Mouse (Mus musculus) liver, embryonic 12.5 days (tissue): ENCODE data around the gene Ywhag. TPM values are rescaled to one million over a fixed set of nuclear protein-coding genes. Genes with fewer than 3 reads are reported as not detected.
A peak's percentile ranks its signal among the peaks of the same experiment; 100 is the strongest.

ENCODE experiments used
- ATAC-seq: fragments of 200-750 bp; cut with Nextera tagmentation; 2 replicates; pipeline ENCODE4 v1.8.0; 2017; ENCODE audit warnings: moderate number of reproducible peaks, mild to moderate bottlenecking, moderate library complexity
- H3K27ac ChIP-seq: fragments of 300-500 bp; sonication (generic); 2 replicates; pipeline ENCODE4 v1.5.1; 2016; ENCODE audit warnings: mild to moderate bottlenecking
- H3K27me3 ChIP-seq: fragments of 300-500 bp; sonication (generic); replicated peaks from 2 replicates; pipeline ENCODE4 v1.6.1; 2016; ENCODE audit warnings: mild to moderate bottlenecking, moderate library complexity
- H3K36me3 ChIP-seq: fragments of 300-500 bp; sonication (generic); 2 replicates; pipeline ENCODE4 v1.6.1; 2016; ENCODE audit warnings: mild to moderate bottlenecking, moderate library complexity
- H3K4me1 ChIP-seq: fragments of 300-500 bp; sonication (generic); 2 replicates; pipeline ENCODE4 v1.6.1; 2016
- H3K4me2 ChIP-seq: fragments of 300-500 bp; sonication (generic); 2 replicates; pipeline ENCODE4 v1.6.1; 2016; ENCODE audit warnings: mild to moderate bottlenecking, moderate library complexity
- H3K4me3 ChIP-seq: fragments of 300-500 bp; sonication (generic); 2 replicates; pipeline ENCODE4 v1.5.1; 2016; ENCODE audit warnings: mild to moderate bottlenecking, moderate library complexity
- H3K9ac ChIP-seq: fragments of 300-500 bp; sonication (generic); 2 replicates; pipeline ENCODE4 v1.6.1; 2016; ENCODE audit warnings: mild to moderate bottlenecking, moderate library complexity
- H3K9me3 ChIP-seq: fragments of 300-500 bp; sonication (generic); replicated peaks from 2 replicates; pipeline ENCODE4 v1.6.1; 2016; ENCODE audit warnings: mild to moderate bottlenecking, moderate library complexity
- WGBS: fragments of 180-500 bp; shearing (Covaris S2); methylation state at CpG from one replicate; pipeline ENCODE4 v1.1.7; 2016; ENCODE audit not compliant: insufficient replicate concordance; 5-methylcytosine and 5-hydroxymethylcytosine counted together
- polyA plus RNA-seq: library from polyadenylated mRNA; unstranded; fragments of >200 nt; fragmentation: Nextera tagmentation; extraction: Ambion mirVana; gene quantifications from 2 replicates; pipeline ENCODE4 v1.2.1, GENCODE M21; 2016

Ywhag gene
- polyA plus RNA-seq, 1 experiment from 2014 or later = 128 TPM

DNA sequence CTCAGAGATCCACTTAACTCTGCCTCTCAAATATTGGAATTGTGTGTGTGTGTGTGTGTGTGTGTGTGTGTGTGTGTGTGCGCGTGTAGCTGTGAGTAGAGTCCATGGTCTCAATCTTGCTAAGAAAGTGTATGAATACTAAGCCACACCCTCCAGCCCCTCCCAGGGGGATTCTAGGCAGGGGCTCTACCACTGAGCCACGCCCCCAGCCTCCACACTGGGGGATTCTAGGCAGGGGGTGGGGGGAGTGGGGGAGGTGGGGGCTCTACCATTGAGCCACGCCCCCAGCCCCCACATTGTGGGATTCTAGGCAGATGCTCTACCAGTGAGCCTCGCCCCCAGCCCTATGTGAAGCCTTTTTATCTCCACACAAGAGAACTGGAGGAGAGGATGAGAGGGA, 12.2 kb upstream of the Ywhag start:
- no peak overlapping the region for H3K9ac ChIP-seq
- H3K9me3 ChIP-seq = no peaks in the 10 kb centered on the region
- no peak overlapping the region for H3K4me3 ChIP-seq
- 68% methylated on average over 5 of the region's 5 CpGs for WGBS
- no peak overlapping the region for H3K4me2 ChIP-seq
- H3K27ac ChIP-seq = no peak overlapping the region
- H3K4me1 ChIP-seq = peaks cover 30% of the 10 kb centered on the region
- no peak for ATAC-seq
- H3K36me3 ChIP-seq = no peaks in the 10 kb centered on the region
- H3K27me3 ChIP-seq = peaks cover 5% of the 10 kb centered on the region; the same call in 1 of the 2 replicates

DNA sequence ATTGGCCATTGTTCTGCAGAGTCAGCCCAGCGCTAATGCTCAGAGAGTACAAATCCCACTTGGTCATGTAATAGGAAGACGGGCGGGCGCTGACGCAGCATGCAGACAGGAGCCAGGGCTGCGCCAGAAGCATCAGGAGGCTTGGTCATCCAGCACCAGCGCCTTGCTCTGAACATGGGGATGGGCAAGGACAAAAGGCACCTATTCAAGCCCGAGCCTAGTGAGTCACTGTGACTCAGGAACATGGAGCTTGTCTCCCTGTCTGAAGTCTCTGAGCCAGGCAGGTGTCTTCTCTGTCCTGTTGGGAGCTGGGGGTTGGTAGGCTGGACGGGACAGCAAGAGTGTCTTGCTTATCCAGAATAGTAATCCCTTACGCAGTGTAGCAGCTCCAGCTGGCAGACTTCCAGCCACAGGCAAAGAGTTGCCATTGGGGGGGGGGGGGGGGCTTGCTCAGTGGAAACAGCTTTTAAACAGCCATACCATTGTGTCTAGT, 11.5 kb upstream of the Ywhag start:
- Histone ChIP-seq H3K36me3 (no peaks in the 10 kb centered on the region), H3K4me2 (no peak overlapping the region), H3K4me3 (no peak overlapping the region), H3K9me3 (no peaks in the 10 kb centered on the region), H3K4me1 (peaks cover 24% of the 10 kb centered on the region), H3K9ac (no peak overlapping the region), H3K27me3 (peaks cover 5% of the 10 kb centered on the region; the same call in 1 of the 2 replicates), H3K27ac (no peak overlapping the region)
- no peak for ATAC-seq
- WGBS = 60% methylated on average over 10 of the region's 10 CpGs

DNA sequence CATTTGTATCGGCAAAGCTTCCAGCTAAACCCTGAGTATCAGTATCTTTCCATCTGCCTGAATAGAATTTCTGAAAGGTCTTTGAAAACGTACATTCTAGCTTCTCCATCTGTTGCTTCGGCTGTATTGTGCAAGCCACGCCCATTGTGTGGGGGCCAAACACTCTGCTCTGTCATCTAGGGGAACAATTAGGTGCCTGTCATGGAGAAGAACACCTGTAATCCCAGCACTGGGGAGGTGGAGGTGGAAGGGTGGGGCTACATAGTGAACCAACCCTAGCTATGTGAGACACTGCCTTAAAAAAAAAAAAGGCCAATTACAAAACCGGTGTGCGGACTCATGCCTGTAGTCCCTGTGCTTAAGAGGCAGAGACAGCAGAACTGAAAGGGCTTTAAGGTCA, 8.3 kb upstream of the Ywhag start:
- H3K9me3 ChIP-seq = no peaks in the 10 kb centered on the region

DNA sequence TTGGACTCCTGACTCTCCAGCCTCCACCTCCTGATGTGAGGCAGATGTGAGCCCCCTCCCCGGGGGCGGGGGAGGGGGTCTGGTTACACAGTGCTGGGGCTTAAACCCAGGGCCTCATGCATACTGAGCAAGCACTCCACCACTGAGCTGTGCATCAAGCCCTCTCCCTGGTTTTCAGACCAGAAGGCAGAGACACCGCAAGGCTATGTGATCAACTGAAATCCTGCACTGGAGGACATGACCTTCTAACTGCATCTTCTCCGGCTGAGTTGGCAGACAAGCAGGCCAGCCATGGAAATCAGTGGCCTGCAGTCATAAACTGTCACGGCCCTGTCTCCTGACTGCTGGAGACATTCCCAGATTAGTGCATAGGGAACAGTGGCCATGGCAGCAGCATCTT, 6.2 kb upstream of the Ywhag start:
- peak; percentile 56; the same call in 1 of the 2 replicates for ATAC-seq
- H3K4me3 ChIP-seq = no peak overlapping the region

More for the DNA sequence above, 8.3 kb upstream of the Ywhag start:
- H3K27me3 ChIP-seq = peaks cover 5% of the 10 kb centered on the region; the same call in 1 of the 2 replicates
- 55% methylated on average over 6 of the region's 6 CpGs for WGBS
- H3K4me1 ChIP-seq = peaks cover 19% of the 10 kb centered on the region; the same call in 1 of the 2 replicates
- no peak overlapping the region for H3K27ac ChIP-seq
- no peak overlapping the region for H3K9ac ChIP-seq
- no peaks in the 10 kb centered on the region for H3K36me3 ChIP-seq
- H3K4me3 ChIP-seq = no peak overlapping the region
- no peak overlapping the region for H3K4me2 ChIP-seq
- ATAC-seq = no peak

DNA sequence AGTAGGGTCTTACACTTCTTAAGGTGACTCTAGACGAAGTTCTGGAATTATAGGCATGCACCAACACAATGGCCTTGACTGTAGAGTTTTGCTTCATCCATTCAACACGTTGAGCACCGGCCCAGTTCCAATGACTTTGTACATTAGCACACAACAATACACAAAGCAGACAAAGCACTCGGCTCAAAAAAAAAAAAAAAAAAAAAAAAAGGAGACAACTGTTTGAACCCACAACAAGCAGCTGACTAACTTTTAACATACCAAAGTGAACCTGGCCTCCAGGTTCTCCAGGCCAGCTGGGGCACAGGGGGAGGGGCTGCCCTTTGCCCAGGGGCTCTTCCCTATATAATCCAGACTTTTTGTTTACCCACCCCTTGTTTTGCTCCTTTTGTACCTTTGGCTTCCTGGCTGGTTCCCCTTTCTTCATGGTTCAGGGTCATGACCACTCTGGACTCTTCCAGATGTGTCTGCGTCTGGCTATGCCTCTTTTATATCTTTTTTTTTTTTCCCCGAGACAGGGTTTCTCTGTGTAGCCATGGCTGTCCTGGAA, 1.3 kb upstream of the Ywhag start:
- Histone ChIP-seq H3K27ac (peak overlapping the region; percentile 99), H3K27me3 (no peaks in the 10 kb centered on the region), H3K4me2 (peak overlapping the region; percentile 85), H3K36me3 (peaks cover 18% of the 10 kb centered on the region), H3K9ac (peak overlapping the region; percentile 95; the same call in 1 of the 2 replicates), H3K4me1 (peaks cover 33% of the 10 kb centered on the region), H3K9me3 (no peaks in the 10 kb centered on the region), H3K4me3 (peak overlapping the region; percentile 97)
- 61% methylated on average over 6 of the region's 6 CpGs for WGBS
- no peak for ATAC-seq

More for the DNA sequence above, 6.2 kb upstream of the Ywhag start:
- Histone ChIP-seq H3K4me2 (no peak overlapping the region), H3K27ac (peak overlapping the region; percentile 36; the same call in 1 of the 2 replicates), H3K4me1 (peaks cover 11% of the 10 kb centered on the region), H3K9me3 (no peaks in the 10 kb centered on the region), H3K9ac (no peak overlapping the region), H3K36me3 (no peaks in the 10 kb centered on the region), H3K27me3 (peaks cover under 1% of the 10 kb centered on the region; the same call in 1 of the 2 replicates)
- 60% methylated on average over 5 of the region's 5 CpGs for WGBS

DNA sequence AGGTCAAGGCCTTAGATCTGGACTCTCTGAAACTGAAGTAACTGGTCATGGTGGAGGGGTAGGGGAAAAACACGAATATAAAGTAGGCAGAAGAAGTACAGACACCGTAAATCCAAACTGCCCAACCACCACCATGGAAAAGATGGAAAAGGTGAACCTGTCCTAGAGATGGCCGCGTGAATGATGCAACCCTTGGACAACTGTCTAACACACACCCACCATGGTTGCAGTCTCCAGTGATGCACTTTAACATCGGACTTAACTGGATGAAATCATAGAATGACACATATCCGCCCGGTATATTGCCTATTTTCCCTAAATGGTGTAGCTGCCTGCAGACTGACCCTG, 734 bp upstream of the Ywhag start:
- Histone ChIP-seq H3K4me2 (peak overlapping the region; percentile 85), H3K27me3 (no peaks in the 10 kb centered on the region), H3K27ac (peak overlapping the region; percentile 99), H3K9me3 (no peaks in the 10 kb centered on the region), H3K36me3 (peaks cover 24% of the 10 kb centered on the region), H3K4me1 (peaks cover 38% of the 10 kb centered on the region), H3K4me3 (peak overlapping the region; percentile 97), H3K9ac (peak overlapping the region; percentile 95)
- WGBS = 49% methylated on average over 7 of the region's 7 CpGs
- ATAC-seq = peak; percentile 31

DNA sequence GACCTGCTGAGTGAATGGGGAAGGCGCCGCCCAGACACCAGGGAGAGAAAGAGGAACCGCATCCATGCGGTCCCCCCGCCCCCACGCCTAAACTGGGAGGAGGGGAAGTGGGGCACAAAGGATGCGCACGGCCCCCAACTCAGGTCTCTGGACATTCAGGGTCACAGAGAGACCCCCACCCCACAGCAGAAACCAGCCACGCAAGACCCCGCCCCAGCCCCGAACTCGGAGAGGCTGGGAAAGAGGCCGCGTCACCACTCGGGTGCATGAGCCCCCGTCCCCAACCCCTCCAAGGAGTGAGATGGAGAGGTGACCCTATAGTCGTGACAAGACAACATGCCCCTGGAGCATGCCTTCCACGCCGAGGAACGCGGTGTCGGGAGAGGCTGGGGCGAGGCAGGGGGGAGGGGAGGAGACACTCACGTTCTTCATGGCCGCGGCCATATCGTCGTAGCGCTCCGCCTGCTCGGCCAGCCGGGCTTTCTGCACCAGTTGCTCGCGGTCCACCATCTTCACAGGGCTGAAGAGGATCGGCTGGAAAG, 445 bp downstream of the Ywhag start:
- Histone ChIP-seq H3K9me3 (no peaks in the 10 kb centered on the region), H3K9ac (peak overlapping the region; percentile 95), H3K36me3 (peaks cover 35% of the 10 kb centered on the region), H3K27me3 (no peaks in the 10 kb centered on the region), H3K27ac (peak overlapping the region; percentile 99), H3K4me1 (peaks cover 45% of the 10 kb centered on the region), H3K4me3 (peak overlapping the region; percentile 97), H3K4me2 (peak overlapping the region; percentile 85)
- WGBS = under 1% methylated on average over 35 of the region's 35 CpGs
- peak; percentile 65 for ATAC-seq

DNA sequence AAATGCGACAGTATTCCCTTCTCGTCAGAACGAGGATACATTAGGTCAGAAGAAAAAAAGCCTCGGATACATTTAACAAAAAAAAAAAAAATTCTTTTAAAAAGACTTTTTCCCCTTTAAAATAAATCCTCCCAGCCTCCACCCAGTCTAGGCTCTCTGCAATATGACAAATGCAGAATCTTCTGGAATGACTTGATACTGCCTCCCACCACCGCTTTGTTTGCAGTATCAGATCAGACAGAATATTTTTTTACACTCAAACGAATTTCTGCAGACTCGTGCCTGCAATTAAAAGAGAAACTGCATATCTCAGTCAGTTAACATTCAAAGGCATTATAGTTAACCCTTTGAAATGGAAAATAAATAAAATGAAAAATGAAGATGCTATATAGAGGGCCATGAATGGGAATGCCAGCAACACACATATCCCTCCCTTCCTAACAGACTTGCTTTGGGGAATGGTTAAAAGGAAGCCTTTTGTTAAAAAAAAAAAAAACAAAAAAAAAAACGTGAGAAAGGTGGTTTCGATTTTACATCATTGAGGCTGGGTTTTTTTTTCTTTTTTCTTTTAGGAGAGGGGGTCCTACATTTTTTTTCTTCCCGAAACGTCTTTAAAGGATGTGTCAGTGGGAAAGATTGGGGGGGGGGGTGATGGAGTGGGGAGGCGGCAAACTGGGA, 1.1 kb downstream of the Ywhag start:
- WGBS = 9% methylated on average over 11 of the region's 12 CpGs
- ATAC-seq = no peak
- no peaks in the 10 kb centered on the region for H3K27me3 ChIP-seq

DNA sequence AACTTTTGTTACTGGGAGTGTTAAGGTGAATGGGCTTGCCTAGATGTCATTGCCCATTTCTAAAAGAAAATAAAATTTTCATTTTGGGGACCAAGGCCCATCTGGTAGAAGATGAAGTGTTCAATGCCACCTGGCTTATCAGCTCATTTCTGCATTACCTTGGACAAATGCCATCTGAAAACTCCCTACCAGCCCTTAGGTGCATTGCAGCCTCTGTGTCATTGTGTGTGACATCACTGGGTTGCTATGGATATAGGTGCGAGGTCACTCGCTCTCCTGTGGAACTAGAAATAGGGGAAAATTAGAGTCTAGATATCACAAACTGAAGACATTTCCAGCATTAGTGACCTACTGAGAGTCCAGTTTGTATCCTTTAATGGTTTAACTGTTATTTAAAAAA, 2.1 kb downstream of the Ywhag start:
- Histone ChIP-seq H3K4me3 (no peak overlapping the region), H3K4me1 (peaks cover 45% of the 10 kb centered on the region), H3K27me3 (no peaks in the 10 kb centered on the region), H3K27ac (no peak overlapping the region), H3K9me3 (no peaks in the 10 kb centered on the region), H3K36me3 (peaks cover 50% of the 10 kb centered on the region), H3K9ac (peak overlapping the region; percentile 95; the same call in 1 of the 2 replicates), H3K4me2 (peak overlapping the region; percentile 85)
- no peak for ATAC-seq
- 88% methylated on average over 2 of the region's 2 CpGs for WGBS

More for the DNA sequence above, 1.1 kb downstream of the Ywhag start:
- Histone ChIP-seq H3K36me3 (peaks cover 40% of the 10 kb centered on the region), H3K9me3 (no peaks in the 10 kb centered on the region), H3K4me3 (peak overlapping the region; percentile 97), H3K4me1 (peaks cover 45% of the 10 kb centered on the region), H3K4me2 (peak overlapping the region; percentile 85), H3K9ac (peak overlapping the region; percentile 95), H3K27ac (peak overlapping the region; percentile 99)

DNA sequence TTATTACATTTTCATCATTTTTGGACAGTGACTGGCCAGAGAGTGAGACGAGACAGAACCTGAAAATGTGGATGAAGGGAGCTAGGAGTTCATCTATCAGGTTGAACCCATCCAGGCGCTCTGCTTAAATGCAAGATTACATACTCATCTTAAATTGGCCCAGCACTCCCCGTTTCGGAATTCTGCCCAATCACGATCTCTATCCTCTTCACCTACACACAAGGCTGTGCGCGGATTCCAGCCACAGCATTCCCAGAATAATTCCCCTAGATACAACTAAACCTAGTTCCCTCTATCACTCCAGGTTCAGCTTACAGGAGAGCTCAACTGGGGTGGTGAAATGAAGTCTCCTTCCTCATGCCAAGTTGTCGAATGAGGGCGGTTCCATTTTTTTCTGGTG, 2.9 kb downstream of the Ywhag start:
- no peak overlapping the region for H3K4me3 ChIP-seq
- 0 out of 2 replicates have a peak overlapping the region, but pooled peaks have one; percentile 95 for H3K9ac ChIP-seq
- no peaks in the 10 kb centered on the region for H3K9me3 ChIP-seq
- peaks cover 58% of the 10 kb centered on the region for H3K36me3 ChIP-seq
- peaks cover 45% of the 10 kb centered on the region for H3K4me1 ChIP-seq
- no peak for ATAC-seq
- whole genome bisulfite sequencing = 83% methylated on average over 9 of the region's 9 CpGs
- H3K27ac ChIP-seq = no peak overlapping the region
- 0 out of 2 replicates have a peak overlapping the region, but pooled peaks have one; percentile 85 for H3K4me2 ChIP-seq
- H3K27me3 ChIP-seq = no peaks in the 10 kb centered on the region

DNA sequence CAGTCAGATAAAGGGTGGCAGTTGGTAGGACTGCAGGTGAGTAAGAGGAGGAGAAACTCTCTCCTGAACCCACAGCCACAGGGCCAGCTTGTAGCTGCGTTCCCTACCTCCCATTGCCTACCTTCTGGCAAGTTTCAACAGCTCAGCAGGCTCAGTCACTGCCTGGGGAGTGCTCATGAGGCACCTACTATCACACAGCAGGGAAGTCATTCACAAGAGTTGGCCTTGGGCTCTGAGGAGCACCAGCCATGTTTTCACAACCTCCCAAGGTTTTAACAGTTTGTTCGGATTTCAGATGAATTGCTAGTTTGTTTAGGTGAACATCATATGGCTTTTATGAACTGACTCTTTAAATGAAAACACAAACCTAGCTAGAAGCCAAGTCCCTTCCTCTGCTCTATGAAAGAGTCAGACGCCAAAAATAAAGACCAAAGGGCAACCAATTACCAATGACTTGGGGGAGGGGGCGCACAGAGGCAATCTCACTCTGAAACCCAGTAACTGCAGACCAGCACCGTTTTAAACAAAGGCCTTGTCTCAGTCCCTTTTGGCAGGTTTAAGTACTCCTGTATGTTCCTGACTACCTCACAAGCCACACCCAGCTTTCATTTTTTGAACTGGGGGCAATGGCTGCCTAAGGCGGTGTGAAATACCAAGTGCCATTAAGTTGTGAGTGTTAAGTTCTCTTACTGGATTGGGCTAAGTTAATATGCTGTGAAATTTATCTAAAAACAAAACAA, 4.6 kb downstream of the Ywhag start:
- 80% methylated on average over 6 of the region's 6 CpGs for WGBS
- no peak for ATAC-seq

More for the DNA sequence above, 4.6 kb downstream of the Ywhag start:
- peaks cover 35% of the 10 kb centered on the region for H3K4me1 ChIP-seq
- H3K9me3 ChIP-seq = no peaks in the 10 kb centered on the region
- H3K27me3 ChIP-seq = no peaks in the 10 kb centered on the region
- no peak overlapping the region for H3K4me2 ChIP-seq
- H3K4me3 ChIP-seq = no peak overlapping the region
- H3K27ac ChIP-seq = no peak overlapping the region; the same call in 1 of the 2 replicates
- H3K36me3 ChIP-seq = peaks cover 75% of the 10 kb centered on the region
- no peak overlapping the region for H3K9ac ChIP-seq
